Mouse (Mus musculus): ENCODE measurements around the gene Bmp10. TPM values are rescaled to one million over a fixed set of nuclear protein-coding genes. Genes with fewer than 3 reads are reported as not detected.

Gene Bmp10
- polyA plus RNA-seq, 1 experiment, result not detected

DNA sequence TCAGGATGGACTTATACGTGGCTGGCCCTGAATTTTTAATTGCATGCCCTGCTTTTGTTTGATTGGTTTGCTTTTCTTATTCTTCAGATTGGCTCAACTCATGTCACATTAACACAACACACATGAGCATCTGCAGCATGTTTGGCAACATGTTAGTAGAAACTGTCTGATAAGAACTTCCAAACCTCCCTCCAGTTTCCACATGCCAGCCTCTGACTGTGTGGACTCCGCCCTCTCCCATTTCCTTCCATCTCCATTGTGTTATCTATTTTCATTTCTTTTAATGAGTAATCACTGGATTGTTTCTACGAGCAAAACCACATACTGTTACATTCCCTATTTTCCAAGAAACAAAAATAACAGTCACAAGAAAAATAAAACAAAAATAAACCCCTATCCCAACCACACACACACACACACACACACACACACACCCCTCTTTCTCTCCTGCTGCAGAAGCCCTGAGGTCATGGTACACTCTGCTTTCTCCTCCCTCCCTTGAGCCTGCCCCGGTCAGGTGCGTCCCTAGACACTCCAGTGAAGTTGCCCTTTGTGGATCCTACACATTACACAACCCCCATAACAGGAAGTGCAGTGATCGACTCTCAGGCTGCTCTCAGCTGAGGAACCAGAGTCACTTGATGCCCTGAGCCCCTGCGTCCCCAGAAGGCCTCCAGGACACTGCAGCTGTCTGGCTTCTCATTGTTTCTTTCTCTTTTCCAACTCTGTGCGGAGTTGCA lies 35.2 kb upstream of the Bmp10 start:
- no peak overlapping the region for H3K27ac ChIP-seq (ENCODE audit: control insufficient read depth, insufficient read depth, low read depth, low read length, poor library complexity)
- WGBS, result 37% methylated on average over 8 of the region's 8 CpGs
- H3K4me3 ChIP-seq (replicated peaks; ENCODE audit: control insufficient read depth, low read depth, low read length), result no peak overlapping the region
- H3K4me1 ChIP-seq (ENCODE audit: control insufficient read depth, insufficient read depth, low read length), result no peaks in the 10 kb centered on the region
- TF ChIP-seq POLR2A (IDR thresholded peaks at IDR 0.05; ENCODE audit: borderline replicate concordance, control insufficient read depth, low read depth, low read length) (no peak), CTCF (IDR thresholded peaks at IDR 0.05; ENCODE audit: control insufficient read depth, insufficient read depth, low read length) (no peak)

DNA sequence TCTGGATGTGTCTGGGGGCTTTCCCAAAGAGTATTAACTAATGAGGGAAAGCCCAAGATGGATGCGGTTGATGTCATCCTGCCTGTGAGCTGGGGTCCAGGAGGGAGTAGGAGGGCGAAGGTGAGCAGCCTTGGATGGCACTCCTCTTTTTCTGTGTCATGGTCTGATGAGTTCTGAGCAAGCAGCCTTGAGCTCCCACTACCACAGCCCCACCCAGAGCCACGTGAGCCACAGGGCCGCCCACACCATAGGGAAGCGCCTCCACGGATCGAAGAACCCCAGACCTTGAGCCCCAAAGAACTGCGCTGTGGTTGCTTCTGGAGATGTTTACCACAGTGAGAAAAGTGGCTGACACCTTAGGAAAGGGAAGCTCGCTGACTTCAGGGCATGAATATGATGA lies 34.0 kb upstream of the Bmp10 start:
- no peaks in the 10 kb centered on the region; the same call in 1 of the 2 replicates for H3K4me1 ChIP-seq (ENCODE audit: control insufficient read depth, insufficient read depth, low read length)
- TF ChIP-seq CTCF (IDR thresholded peaks at IDR 0.05; ENCODE audit: control insufficient read depth, insufficient read depth, low read length) (no peak), POLR2A (IDR thresholded peaks at IDR 0.05; ENCODE audit: borderline replicate concordance, control insufficient read depth, low read depth, low read length) (no peak)
- 69% methylated on average over 9 of the region's 9 CpGs for WGBS
- H3K4me3 ChIP-seq (replicated peaks; ENCODE audit: control insufficient read depth, low read depth, low read length), result no peak overlapping the region
- H3K27ac ChIP-seq (ENCODE audit: control insufficient read depth, insufficient read depth, low read depth, low read length, poor library complexity), result no peak overlapping the region

GRCm38 (mm10) chr6:87399137-87399536 lies 29.7 kb upstream of the Bmp10 start:
- Histone ChIP-seq H3K4me3 (replicated peaks; ENCODE audit: control insufficient read depth, low read depth, low read length) (no peak overlapping the region), H3K4me1 (ENCODE audit: control insufficient read depth, insufficient read depth, low read length) (peaks cover 2% of the 10 kb centered on the region; the same call in 1 of the 2 replicates), H3K27ac (ENCODE audit: control insufficient read depth, insufficient read depth, low read depth, low read length, poor library complexity) (no peak overlapping the region)
- WGBS, result 0% methylated on average over 5 of the region's 5 CpGs
- TF ChIP-seq CTCF (IDR thresholded peaks at IDR 0.05; ENCODE audit: control insufficient read depth, insufficient read depth, low read length) (peak; percentile 98), POLR2A (IDR thresholded peaks at IDR 0.05; ENCODE audit: borderline replicate concordance, control insufficient read depth, low read depth, low read length) (no peak)

- TF ChIP-seq CTCF (IDR thresholded peaks at IDR 0.05; ENCODE audit: control insufficient read depth, insufficient read depth, low read length) (no peak), POLR2A (IDR thresholded peaks at IDR 0.05; ENCODE audit: borderline replicate concordance, control insufficient read depth, low read depth, low read length) (no peak)
- Histone ChIP-seq H3K27ac (ENCODE audit: control insufficient read depth, insufficient read depth, low read depth, low read length, poor library complexity) (peak overlapping the region; percentile 13; the same call in 1 of the 2 replicates), H3K4me3 (replicated peaks; ENCODE audit: control insufficient read depth, low read depth, low read length) (no peak overlapping the region), H3K4me1 (ENCODE audit: control insufficient read depth, insufficient read depth, low read length) (peaks cover 2% of the 10 kb centered on the region; the same call in 1 of the 2 replicates)
- WGBS, result under 1% methylated on average over 4 of the region's 4 CpGs
Measured at GRCm38 (mm10) chr6:87399886-87400566, 28.8 kb upstream of the Bmp10 start.

DNA sequence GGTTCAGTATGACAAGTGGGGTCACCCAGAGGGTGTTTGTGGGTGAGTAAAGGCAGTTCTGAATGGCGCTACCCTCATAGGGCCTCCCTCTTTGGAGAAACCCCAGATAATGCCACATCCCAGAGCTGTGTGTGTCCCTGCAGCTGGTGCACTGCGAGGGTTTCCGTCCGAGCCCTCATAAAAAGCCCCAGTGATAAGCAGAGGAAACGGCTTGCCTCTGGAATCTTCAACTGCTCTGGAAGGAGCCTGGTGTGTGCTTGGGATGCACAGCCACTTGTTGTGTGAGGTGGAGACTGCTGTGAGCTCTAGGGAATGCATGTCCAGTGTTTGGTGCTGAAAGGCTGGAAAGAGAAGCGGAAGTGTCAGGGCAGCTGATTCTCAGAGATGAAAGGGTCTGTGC lies 27.3 kb upstream of the Bmp10 start:
- Histone ChIP-seq H3K4me1 (ENCODE audit: control insufficient read depth, insufficient read depth, low read length) (peaks cover 2% of the 10 kb centered on the region; the same call in 1 of the 2 replicates), H3K4me3 (replicated peaks; ENCODE audit: control insufficient read depth, low read depth, low read length) (no peak overlapping the region), H3K27ac (ENCODE audit: control insufficient read depth, insufficient read depth, low read depth, low read length, poor library complexity) (no peak overlapping the region)
- 80% methylated on average over 6 of the region's 6 CpGs for WGBS
- TF ChIP-seq CTCF (IDR thresholded peaks at IDR 0.05; ENCODE audit: control insufficient read depth, insufficient read depth, low read length) (no peak), POLR2A (IDR thresholded peaks at IDR 0.05; ENCODE audit: borderline replicate concordance, control insufficient read depth, low read depth, low read length) (no peak)

DNA sequence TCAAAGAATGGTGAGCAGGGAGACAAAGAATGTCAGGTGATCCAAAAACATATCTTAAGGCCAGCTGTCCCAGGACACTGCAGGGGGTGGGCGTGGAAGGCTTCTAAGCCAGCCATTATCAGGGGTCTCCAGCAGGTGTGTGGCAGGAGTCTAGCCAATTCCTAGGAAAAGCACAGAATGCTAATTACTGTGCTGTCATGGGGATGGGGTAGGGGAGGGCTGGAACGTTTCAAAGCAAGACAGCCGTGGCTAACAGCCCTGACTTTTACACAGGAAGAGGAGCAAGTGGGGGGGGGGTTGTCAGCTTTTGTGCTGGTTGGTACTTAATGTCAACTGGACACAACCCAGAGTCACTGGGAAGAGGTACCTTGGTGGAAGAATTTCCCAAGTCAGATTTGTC lies 16.8 kb upstream of the Bmp10 start:
- H3K4me1 ChIP-seq (ENCODE audit: control insufficient read depth, insufficient read depth, low read length), result no peaks in the 10 kb centered on the region
- TF ChIP-seq CTCF (IDR thresholded peaks at IDR 0.05; ENCODE audit: control insufficient read depth, insufficient read depth, low read length) (no peak), POLR2A (IDR thresholded peaks at IDR 0.05; ENCODE audit: borderline replicate concordance, control insufficient read depth, low read depth, low read length) (no peak)
- H3K27ac ChIP-seq (ENCODE audit: control insufficient read depth, insufficient read depth, low read depth, low read length, poor library complexity), result no peak overlapping the region
- H3K4me3 ChIP-seq (replicated peaks; ENCODE audit: control insufficient read depth, low read depth, low read length), result no peak overlapping the region
- 56% methylated on average over 3 of the region's 3 CpGs for WGBS

- no peak overlapping the region for H3K27ac ChIP-seq (ENCODE audit: control insufficient read depth, insufficient read depth, low read depth, low read length, poor library complexity)
- H3K4me3 ChIP-seq (replicated peaks; ENCODE audit: control insufficient read depth, low read depth, low read length), result no peak overlapping the region
- 76% methylated on average over 7 of the region's 7 CpGs for WGBS
- TF ChIP-seq POLR2A (IDR thresholded peaks at IDR 0.05; ENCODE audit: borderline replicate concordance, control insufficient read depth, low read depth, low read length) (no peak), CTCF (IDR thresholded peaks at IDR 0.05; ENCODE audit: control insufficient read depth, insufficient read depth, low read length) (no peak)
- no peaks in the 10 kb centered on the region for H3K4me1 ChIP-seq (ENCODE audit: control insufficient read depth, insufficient read depth, low read length)
Measured at GRCm38 (mm10) chr6:87422304-87422703, 6.5 kb upstream of the Bmp10 start.

DNA sequence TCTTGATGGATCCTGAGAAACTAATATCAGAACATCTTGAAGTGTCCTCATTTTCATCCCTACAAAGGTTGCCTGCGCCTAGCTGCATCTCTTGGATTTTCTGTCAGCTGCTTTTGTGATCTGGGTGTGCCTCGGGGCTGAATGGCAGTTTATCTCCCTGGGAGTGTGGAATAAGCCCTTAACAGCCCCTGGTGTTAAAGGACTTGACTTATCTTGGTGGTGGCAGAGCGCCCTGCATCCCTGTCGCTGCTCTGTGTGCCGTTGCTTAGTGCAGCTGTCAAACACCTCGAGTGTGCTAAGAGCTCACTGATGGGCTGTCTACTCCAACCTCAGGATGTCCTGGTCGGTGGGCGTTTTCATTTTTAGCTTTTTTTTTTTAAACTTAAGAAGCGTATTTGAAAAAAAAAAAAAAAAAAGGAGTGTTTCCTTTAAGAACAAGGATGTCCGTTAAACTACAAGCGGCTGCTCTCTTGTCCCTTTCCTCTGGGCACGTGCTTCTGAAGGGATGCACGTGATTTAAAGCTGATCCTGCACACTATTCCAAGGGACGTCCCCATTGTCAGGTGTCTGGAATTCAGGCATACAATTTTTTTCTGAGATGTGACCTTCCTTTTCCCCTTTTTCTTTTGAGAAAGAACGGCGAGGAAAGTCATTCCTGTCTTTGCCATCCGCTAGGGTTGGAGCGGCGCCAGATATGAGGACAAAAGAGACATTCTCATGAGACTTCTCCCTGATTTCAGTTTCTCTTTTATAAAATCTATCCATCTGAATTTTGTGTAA lies 4.6 kb upstream of the Bmp10 start:
- WGBS, result 48% methylated on average over 19 of the region's 19 CpGs
- no peak overlapping the region for H3K27ac ChIP-seq (ENCODE audit: control insufficient read depth, insufficient read depth, low read depth, low read length, poor library complexity)
- no peak overlapping the region for H3K4me3 ChIP-seq (replicated peaks; ENCODE audit: control insufficient read depth, low read depth, low read length)
- H3K4me1 ChIP-seq (ENCODE audit: control insufficient read depth, insufficient read depth, low read length), result no peaks in the 10 kb centered on the region
- TF ChIP-seq POLR2A (IDR thresholded peaks at IDR 0.05; ENCODE audit: borderline replicate concordance, control insufficient read depth, low read depth, low read length), result no peak
- TF ChIP-seq CTCF (IDR thresholded peaks at IDR 0.05; ENCODE audit: control insufficient read depth, insufficient read depth, low read length), result no peak
